In the genomic region with DNA sequence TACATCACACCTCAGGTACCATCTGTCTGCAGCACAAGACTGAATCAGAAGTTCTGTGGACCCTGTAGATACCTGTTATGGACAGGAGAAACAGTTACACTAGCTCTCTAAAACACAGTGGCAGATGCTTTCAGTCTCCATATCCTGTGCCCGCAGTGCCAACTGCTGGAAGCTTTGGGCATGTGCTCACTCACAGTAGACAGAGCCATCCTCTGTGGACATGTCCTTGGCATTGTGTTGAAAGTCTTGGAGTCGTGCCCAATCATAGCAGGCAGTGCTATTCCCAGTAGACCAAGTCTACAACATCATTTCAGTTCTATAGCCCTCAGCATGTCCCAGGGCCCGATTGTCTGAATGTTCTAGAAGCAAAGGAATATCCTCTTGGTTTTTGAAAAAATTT, we compare ENCODE assay signal across 9 mouse cellular contexts.
DNase-seq lines count a peak whose midpoint lies in the region; ATAC-seq and TF ChIP-seq lines count a peak whose summit lies in the region.
"Had no signal": no experiment of that assay in that cellular context is flagged by ENCODE, and none has a peak within 500 bp of the region (broad histone marks: within the 10 kb centered on the region; RNA-seq: fewer than 3 reads in every experiment).

No protein-coding gene starts in this region.

- H3K36me3 ChIP-seq in heart, postnatal 0 days (replicated peaks; ENCODE audit: control insufficient read depth, insufficient read depth, low read length), result no peaks in the 10 kb centered on the region
- no peaks in the 10 kb centered on the region for H3K36me3 ChIP-seq in heart, embryonic 10.5 days
- H3K36me3 ChIP-seq: kidney, embryonic 15.5 days had no signal

- no peak overlapping the region for H3K27ac ChIP-seq in heart, postnatal 0 days (ENCODE audit: low read depth)
- H3K27ac ChIP-seq in heart, embryonic 10.5 days, result no peak overlapping the region
- H3K27ac ChIP-seq: kidney, embryonic 15.5 days had no signal

- peak; percentile 47 for TF ChIP-seq CTCF in heart, postnatal 0 days (IDR thresholded peaks at IDR 0.05; ENCODE audit: low read depth)

- no peak overlapping the region for H3K9ac ChIP-seq in heart, postnatal 0 days (replicated peaks; ENCODE audit: low read depth, low read length)
- H3K9ac ChIP-seq: kidney, embryonic 15.5 days had no signal

- WGBS in heart, postnatal 0 days, result 69% methylated on average over 3 of the region's 3 CpGs
- 82% methylated on average over 3 of the region's 3 CpGs for WGBS in heart, embryonic 10.5 days

- DNase-seq in heart, postnatal 0 days (ENCODE audit: low spot score), result peak; percentile 7
- no peak for DNase-seq in heart, embryonic 10.5 days (ENCODE audit: low spot score)
- peak; percentile 9 for DNase-seq in lung, postnatal 10 days
- DNase-seq in lung, adult 18-20 months, result no peak
- peak; percentile 67 for DNase-seq in adrenal gland, adult 8-10 months
- peak; percentile 43 to 54 for DNase-seq in layer of hippocampus, postnatal 10 days (ENCODE audit: low spot score in 2 of 2)
- DNase-seq in embryo, embryonic 10 days (ENCODE audit: low spot score), result no peak
- no peak for DNase-seq in natural killer cell, adult 2 months (ENCODE audit: low spot score in 2 of 2)

- H3K9me3 ChIP-seq in heart, postnatal 0 days (replicated peaks; ENCODE audit: control insufficient read depth, low read length), result no peaks in the 10 kb centered on the region
- no peaks in the 10 kb centered on the region for H3K9me3 ChIP-seq in heart, embryonic 10.5 days
- H3K9me3 ChIP-seq: kidney, embryonic 15.5 days had no signal

- H3K27me3 ChIP-seq in heart, postnatal 0 days (ENCODE audit: control insufficient read depth, insufficient read depth, low read length), result no peaks in the 10 kb centered on the region
- no peaks in the 10 kb centered on the region for H3K27me3 ChIP-seq in heart, embryonic 10.5 days (ENCODE audit: insufficient read depth, poor library complexity, severe bottlenecking)
- H3K27me3 ChIP-seq: kidney, embryonic 15.5 days had no signal

- no peak; the same call in 1 of the 2 replicates for ATAC-seq in heart, postnatal 0 days (ENCODE audit: insufficient read depth, low read depth)

- no peak for TF ChIP-seq EP300 in heart, postnatal 0 days (IDR thresholded peaks at IDR 0.05; ENCODE audit: low read depth)

- no peak overlapping the region for H3K4me3 ChIP-seq in heart, postnatal 0 days (ENCODE audit: low read depth, low read length)
- no peak overlapping the region for H3K4me3 ChIP-seq in heart, embryonic 10.5 days
- H3K4me3 ChIP-seq: kidney, embryonic 15.5 days had no signal

- H3K4me2 ChIP-seq in heart, postnatal 0 days (ENCODE audit: low read depth, low read length), result no peak overlapping the region
- H3K4me2 ChIP-seq: kidney, embryonic 15.5 days had no signal

- H3K4me1 ChIP-seq in heart, postnatal 0 days (ENCODE audit: control insufficient read depth, insufficient read depth), result no peaks in the 10 kb centered on the region
- H3K4me1 ChIP-seq in heart, embryonic 10.5 days, result 0 out of 2 replicates have a peak, but pooled peaks cover 3% of the 10 kb centered on the region
- H3K4me1 ChIP-seq: kidney, embryonic 15.5 days had no signal

Comparison
In these comparisons a context has a peak if more than half of its experiments do, and no peak if none do; other contexts are left out.
1. DNase-seq: peak in heart, postnatal 0 days (single experiment), lung, postnatal 10 days (single experiment), adrenal gland, adult 8-10 months (single experiment) and layer of hippocampus, postnatal 10 days (2 of 2); none in heart, embryonic 10.5 days (single experiment), lung, adult 18-20 months (0 of 2), embryo, embryonic 10 days (single experiment) and natural killer cell, adult 2 months (0 of 2).